Comparison of ENCODE assay signal across 8 mouse cellular contexts in the genomic region with DNA sequence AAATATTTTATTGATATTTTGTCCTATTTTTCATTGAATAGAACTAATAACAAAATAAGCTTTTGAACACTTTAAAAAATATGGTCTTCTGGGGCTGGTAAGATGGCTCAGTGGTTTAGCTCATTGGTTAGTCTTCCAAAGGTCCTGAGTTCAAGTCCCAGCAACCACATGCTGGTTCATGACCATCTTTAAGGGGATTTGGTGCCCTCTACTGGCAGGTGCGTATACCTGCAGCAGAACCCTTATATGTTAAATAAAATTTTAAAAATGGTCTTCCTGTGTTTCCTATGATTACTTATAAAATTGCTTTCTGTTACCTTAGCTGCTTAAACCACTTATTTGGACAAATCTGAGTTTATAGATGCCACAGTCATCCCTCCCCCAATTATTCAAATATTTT. TPM values are rescaled to one million over a fixed set of nuclear protein-coding genes. Genes with fewer than 3 reads are reported as not detected.
A peak's percentile ranks its signal among the peaks of the same experiment; 100 is the strongest.
DNase-seq lines count a peak whose midpoint lies in the region; ATAC-seq lines count a peak whose summit lies in the region.

No protein-coding gene starts in this region.

- no peaks in the 10 kb centered on the region for H3K4me1 ChIP-seq in forebrain, embryonic 14.5 days (ENCODE audit: control insufficient read depth, insufficient read depth, low read length)
- no peaks in the 10 kb centered on the region for H3K4me1 ChIP-seq in forebrain, embryonic 12.5 days
- no peaks in the 10 kb centered on the region for H3K4me1 ChIP-seq in limb, embryonic 11.5 days (ENCODE audit: control insufficient read depth, insufficient read depth, low read length)
- no peaks in the 10 kb centered on the region for H3K4me1 ChIP-seq in forebrain, embryonic 11.5 days (replicated peaks; ENCODE audit: control insufficient read depth, insufficient read depth, low read length)

- peaks cover 3% of the 10 kb centered on the region; the same call in 1 of the 2 replicates for H3K36me3 ChIP-seq in forebrain, embryonic 14.5 days (ENCODE audit: control insufficient read depth, insufficient read depth, low read length)
- no peaks in the 10 kb centered on the region; the same call in 1 of the 2 replicates for H3K36me3 ChIP-seq in forebrain, embryonic 12.5 days (replicated peaks)
- no peaks in the 10 kb centered on the region for H3K36me3 ChIP-seq in limb, embryonic 11.5 days (ENCODE audit: control insufficient read depth, insufficient read depth, low read length)
- H3K36me3 ChIP-seq in forebrain, embryonic 11.5 days (ENCODE audit: control insufficient read depth, insufficient read depth, low read length) = no peaks in the 10 kb centered on the region

- H3K9ac ChIP-seq in forebrain, embryonic 14.5 days (ENCODE audit: low read length) = no peak overlapping the region
- no peak overlapping the region for H3K9ac ChIP-seq in forebrain, embryonic 12.5 days
- H3K9ac ChIP-seq in limb, embryonic 11.5 days (ENCODE audit: low read length) = no peak overlapping the region
- no peak overlapping the region for H3K9ac ChIP-seq in forebrain, embryonic 11.5 days (ENCODE audit: low read length)

- 33% methylated on average over 1 of the region's 1 CpGs for whole genome bisulfite sequencing in forebrain, embryonic 14.5 days
- WGBS in forebrain, embryonic 12.5 days = 32% methylated on average over 1 of the region's 1 CpGs
- 22% methylated on average over 1 of the region's 1 CpGs for WGBS in limb, embryonic 11.5 days
- WGBS in forebrain, embryonic 11.5 days = 38% methylated on average over 1 of the region's 1 CpGs

- peak; percentile 31 for DNase-seq in forebrain, embryonic 14.5 days (ENCODE audit: low spot score)
- peak; percentile 41 for DNase-seq in testis, postnatal 10 days (ENCODE audit: low spot score)
- DNase-seq in testis, postnatal 14 days (ENCODE audit: low spot score) = no peak
- peak; percentile 26 for DNase-seq in limb, embryonic 11.5 days (ENCODE audit: low spot score)
- peak; percentile 48 for DNase-seq in thymus, postnatal 14 days
- DNase-seq in frontal cortex, adult 2 months (ENCODE audit: extremely low spot score in 1 of 2, low spot score in 1 of 2) = no peak
- DNase-seq in forebrain, embryonic 11.5 days (ENCODE audit: low spot score) = no peak

- H3K27me3 ChIP-seq in forebrain, embryonic 14.5 days (replicated peaks; ENCODE audit: control insufficient read depth, insufficient read depth, low read length) = no peaks in the 10 kb centered on the region
- no peaks in the 10 kb centered on the region for H3K27me3 ChIP-seq in forebrain, embryonic 12.5 days
- H3K27me3 ChIP-seq in limb, embryonic 11.5 days (ENCODE audit: control insufficient read depth, insufficient read depth, low read length) = no peaks in the 10 kb centered on the region
- no peaks in the 10 kb centered on the region for H3K27me3 ChIP-seq in forebrain, embryonic 11.5 days (ENCODE audit: control insufficient read depth, insufficient read depth, low read length)

- no peak overlapping the region for H3K4me2 ChIP-seq in forebrain, embryonic 14.5 days (ENCODE audit: low read length)
- no peak overlapping the region for H3K4me2 ChIP-seq in forebrain, embryonic 12.5 days
- H3K4me2 ChIP-seq in limb, embryonic 11.5 days (ENCODE audit: low read depth, severe bottlenecking) = no peak overlapping the region
- H3K4me2 ChIP-seq in forebrain, embryonic 11.5 days (ENCODE audit: low read depth, low read length, severe bottlenecking) = no peak overlapping the region

- H3K4me3 ChIP-seq in forebrain, embryonic 14.5 days (ENCODE audit: low read depth, low read length) = no peak overlapping the region
- no peak overlapping the region for H3K4me3 ChIP-seq in forebrain, embryonic 12.5 days (replicated peaks)
- H3K4me3 ChIP-seq in limb, embryonic 11.5 days (ENCODE audit: low read depth, low read length) = no peak overlapping the region
- H3K4me3 ChIP-seq in forebrain, embryonic 11.5 days (ENCODE audit: low read depth, low read length) = no peak overlapping the region

- H3K27ac ChIP-seq in forebrain, embryonic 14.5 days (ENCODE audit: low read depth, low read length) = no peak overlapping the region
- H3K27ac ChIP-seq in forebrain, embryonic 12.5 days = no peak overlapping the region
- no peak overlapping the region for H3K27ac ChIP-seq in limb, embryonic 11.5 days (replicated peaks; ENCODE audit: low read depth, low read length)
- no peak overlapping the region for H3K27ac ChIP-seq in forebrain, embryonic 11.5 days (ENCODE audit: low read depth, low read length)

- no peaks in the 10 kb centered on the region for H3K9me3 ChIP-seq in forebrain, embryonic 14.5 days (replicated peaks; ENCODE audit: control insufficient read depth, low read length)
- H3K9me3 ChIP-seq in forebrain, embryonic 12.5 days = no peaks in the 10 kb centered on the region
- H3K9me3 ChIP-seq in limb, embryonic 11.5 days (ENCODE audit: control insufficient read depth, low read length) = no peaks in the 10 kb centered on the region
- no peaks in the 10 kb centered on the region for H3K9me3 ChIP-seq in forebrain, embryonic 11.5 days (ENCODE audit: control insufficient read depth, low read length)

- ATAC-seq in forebrain, embryonic 14.5 days = no peak
- ATAC-seq in forebrain, embryonic 12.5 days (ENCODE audit: low FRiP score) = no peak
- ATAC-seq in limb, embryonic 11.5 days (ENCODE audit: insufficient number of reproducible peaks, low FRiP score, low TSS enrichment, low read depth) = no peak
- no peak for ATAC-seq in forebrain, embryonic 11.5 days (replicated peaks; ENCODE audit: low FRiP score)

RNA-seq across cellular contexts. Expression of a gene that starts 16.8 kb away (rescaled TPM):
- 98.6 and 110 TPM in 2 replicates for polyA plus RNA-seq in forebrain, embryonic 14.5 days (2014; fragmentation: Nextera tagmentation; extraction: Ambion mirVana)
- 122 and 130 TPM in 2 replicates for polyA plus RNA-seq in forebrain, embryonic 12.5 days (2016; fragmentation: Nextera tagmentation; extraction: Ambion mirVana)
- polyA plus RNA-seq in limb, embryonic 11.5 days (2014; fragmentation: Nextera tagmentation; extraction: Ambion mirVana) = 108 and 115 TPM in 2 replicates
- 16.4 and 18.5 TPM in 2 replicates for polyA plus RNA-seq in frontal cortex, adult 2 months (2012; rRNA removed)
- polyA plus RNA-seq in forebrain, embryonic 11.5 days (2014; fragmentation: Nextera tagmentation; extraction: Ambion mirVana) = 114 and 127 TPM in 2 replicates

RNA-seq across cellular contexts. Expression of a gene that starts 59.1 kb away (rescaled TPM):
- polyA plus RNA-seq in forebrain, embryonic 14.5 days (2014; fragmentation: Nextera tagmentation; extraction: Ambion mirVana) = 87.9 and 93.1 TPM in 2 replicates
- polyA plus RNA-seq in forebrain, embryonic 12.5 days (2016; fragmentation: Nextera tagmentation; extraction: Ambion mirVana) = 64.4 and 68.6 TPM in 2 replicates
- 82.2 and 87.1 TPM in 2 replicates for polyA plus RNA-seq in limb, embryonic 11.5 days (2014; fragmentation: Nextera tagmentation; extraction: Ambion mirVana)
- polyA plus RNA-seq in frontal cortex, adult 2 months (2012; rRNA removed) = 167 TPM in 2 replicates
- 77.5 and 81.6 TPM in 2 replicates for polyA plus RNA-seq in forebrain, embryonic 11.5 days (2014; fragmentation: Nextera tagmentation; extraction: Ambion mirVana)

Comparison
In these comparisons a context has a peak if more than half of its experiments do, and no peak if none do; other contexts are left out.
1. DNase-seq: peak in forebrain, embryonic 14.5 days (single experiment), testis, postnatal 10 days (single experiment), limb, embryonic 11.5 days (single experiment) and thymus, postnatal 14 days (single experiment); none in testis, postnatal 14 days (single experiment), frontal cortex, adult 2 months (0 of 2) and forebrain, embryonic 11.5 days (single experiment).